Mouse (Mus musculus) ES-Bruce4 (cell line): Measurements from ENCODE around the gene Commd9.

Experiments
- CTCF ChIP-seq: IDR thresholded peaks from one replicate; pipeline ENCODE4 v1.8.1; 2011; ENCODE audit warnings: low read depth, low read length
- POLR2A ChIP-seq: IDR thresholded peaks from one replicate; pipeline ENCODE4 v1.8.1; 2011; ENCODE audit warnings: low read length; ENCODE audit not compliant: insufficient read depth

GRCm38 (mm10) chr2:101902196-101902595 is 16.1 kb downstream of the Commd9 start:
- no peak for TF ChIP-seq POLR2A
- no peak for TF ChIP-seq CTCF
